Mouse (Mus musculus) embryonic facial prominence, embryonic 14.5 days (tissue): ENCODE data around the gene Gm20388. TPM values are rescaled to one million over a fixed set of nuclear protein-coding genes. Genes with fewer than 3 reads are reported as not detected.
"Not testable (repeated sequence)": the region's sequence is repeated elsewhere in the genome, so short reads cannot be mapped to it uniquely, and the experiment has no call there.

Experiments used
- ATAC-seq: fragments of 200-750 bp; cut with Nextera tagmentation; 2 replicates; pipeline ENCODE4 v1.8.0; 2017; ENCODE audit warnings: low read depth, moderate number of reproducible peaks, moderate TSS enrichment
- DNase-seq: peaks from one replicate; pipeline ENCODE4 v3.0.0-alpha.2; 2015; ENCODE audit warnings: low spot score
- H3K27ac ChIP-seq: fragments of 300-500 bp; sonication (generic); replicated peaks from 2 replicates; pipeline ENCODE4 v1.5.1; 2014; ENCODE audit warnings: low read depth, mild to moderate bottlenecking, low read length, moderate library complexity
- H3K27me3 ChIP-seq: fragments of 300-500 bp; sonication (generic); replicated peaks from 2 replicates; pipeline ENCODE4 v1.6.1; 2014; ENCODE audit warnings: low read length; ENCODE audit not compliant: control insufficient read depth, insufficient read depth
- H3K36me3 ChIP-seq: fragments of 300-500 bp; sonication (generic); 2 replicates; pipeline ENCODE4 v1.6.1; 2014; ENCODE audit warnings: low read length, mixed read lengths; ENCODE audit not compliant: control insufficient read depth, insufficient read depth
- H3K4me1 ChIP-seq: fragments of 300-500 bp; sonication (generic); 2 replicates; pipeline ENCODE4 v1.6.1; 2014; ENCODE audit warnings: antibody characterized with exemption, low read length; ENCODE audit not compliant: control insufficient read depth, insufficient read depth
- H3K4me2 ChIP-seq: fragments of 300-500 bp; sonication (generic); 2 replicates; pipeline ENCODE4 v1.6.1; 2014; ENCODE audit warnings: low read depth, mild to moderate bottlenecking, low read length, moderate library complexity, mixed read lengths
- H3K4me3 ChIP-seq: fragments of 300-500 bp; sonication (generic); 2 replicates; pipeline ENCODE4 v1.5.1; 2014; ENCODE audit warnings: low read depth, mild to moderate bottlenecking, low read length
- H3K9ac ChIP-seq: fragments of 300-500 bp; sonication (generic); 2 replicates; pipeline ENCODE4 v1.6.1; 2014; ENCODE audit warnings: low read depth, mild to moderate bottlenecking, low read length, moderate library complexity, mixed read lengths
- H3K9me3 ChIP-seq: fragments of 300-500 bp; sonication (generic); 2 replicates; pipeline ENCODE4 v1.6.1; 2016; ENCODE audit warnings: low read length; ENCODE audit not compliant: control insufficient read depth
- WGBS: fragments of 180-500 bp; shearing (Covaris S2); extraction: QIAGEN DNeasy Blood & Tissue Kit; methylation state at CpG from one replicate; pipeline ENCODE4 v1.1.7; 2014; 5-methylcytosine and 5-hydroxymethylcytosine counted together
- polyA plus RNA-seq: library from polyadenylated mRNA; unstranded; fragments of >200 nt; fragmentation: Nextera tagmentation; extraction: Ambion mirVana; gene quantifications from 2 replicates; pipeline ENCODE4 v1.2.1, GENCODE M21; 2014

Gm20388 gene
- polyA plus RNA-seq, 1 experiment from 2014 or later = not detected

- not testable (repeated sequence) for H3K4me1 ChIP-seq, H3K9ac ChIP-seq, H3K9me3 ChIP-seq, DNase-seq, ATAC-seq, H3K4me2 ChIP-seq, H3K4me3 ChIP-seq, H3K27me3 ChIP-seq, H3K27ac ChIP-seq
- WGBS = 79% methylated on average over 2 of the region's 2 CpGs
- peaks cover 69% of the 10 kb centered on the region for H3K36me3 ChIP-seq
These were observed 4115.6 kb downstream of the Gm20388 start for GRCm38 (mm10) chr8:124026265-124026664.

GRCm38 (mm10) chr8:124027831-124028230 lies 4117.2 kb downstream of the Gm20388 start:
- WGBS = 92% methylated on average over 6 of the region's 6 CpGs
- DNase-seq (no peak), ATAC-seq (no peak)
- H3K27ac ChIP-seq = no peak overlapping the region
- H3K9me3 ChIP-seq = no peaks in the 10 kb centered on the region
- H3K27me3 ChIP-seq = no peaks in the 10 kb centered on the region
- no peak overlapping the region for H3K4me2 ChIP-seq
- no peak overlapping the region for H3K4me3 ChIP-seq
- peaks cover 80% of the 10 kb centered on the region for H3K36me3 ChIP-seq
- no peaks in the 10 kb centered on the region for H3K4me1 ChIP-seq
- H3K9ac ChIP-seq = no peak overlapping the region

- H3K4me1 ChIP-seq = no peaks in the 10 kb centered on the region
- ATAC-seq = no peak
These were observed 4122.8 kb downstream of the Gm20388 start for GRCm38 (mm10) chr8:124033400-124033799.

GRCm38 (mm10) chr8:124038121-124038520 lies 4127.5 kb downstream of the Gm20388 start:
- ATAC-seq = no peak
- no peak overlapping the region for H3K4me2 ChIP-seq
- H3K36me3 ChIP-seq = peaks cover 81% of the 10 kb centered on the region
- H3K4me3 ChIP-seq = no peak overlapping the region
- no peak overlapping the region for H3K27ac ChIP-seq
- WGBS = 91% methylated on average over 7 of the region's 7 CpGs
- no peaks in the 10 kb centered on the region for H3K27me3 ChIP-seq
- H3K9ac ChIP-seq = no peak overlapping the region
- H3K9me3 ChIP-seq = no peaks in the 10 kb centered on the region
- DNase-seq = no peak
- H3K4me1 ChIP-seq = no peaks in the 10 kb centered on the region

More at GRCm38 (mm10) chr8:124033400-124033799, 4122.8 kb downstream of the Gm20388 start:
- Histone ChIP-seq H3K27ac (no peak overlapping the region), H3K9ac (no peak overlapping the region), H3K4me3 (no peak overlapping the region), H3K36me3 (peaks cover 83% of the 10 kb centered on the region), H3K27me3 (no peaks in the 10 kb centered on the region), H3K4me2 (no peak overlapping the region), H3K9me3 (no peaks in the 10 kb centered on the region)
- 63% methylated on average over 5 of the region's 5 CpGs for WGBS
- no peak for DNase-seq

GRCm38 (mm10) chr8:124039351-124039750 lies 4128.7 kb downstream of the Gm20388 start:
- DNase-seq (no peak), ATAC-seq (no peak)
- H3K4me2 ChIP-seq = no peak overlapping the region
- H3K4me1 ChIP-seq = no peaks in the 10 kb centered on the region
- no peaks in the 10 kb centered on the region for H3K27me3 ChIP-seq
- H3K27ac ChIP-seq = no peak overlapping the region
- no peaks in the 10 kb centered on the region for H3K9me3 ChIP-seq
- no peak overlapping the region for H3K4me3 ChIP-seq
- 58% methylated on average over 4 of the region's 4 CpGs for WGBS
- H3K9ac ChIP-seq = no peak overlapping the region
- H3K36me3 ChIP-seq = peaks cover 85% of the 10 kb centered on the region

GRCm38 (mm10) chr8:124042201-124042600 lies 4131.6 kb downstream of the Gm20388 start:
- no peak overlapping the region for H3K9ac ChIP-seq
- no peaks in the 10 kb centered on the region for H3K4me1 ChIP-seq
- H3K4me2 ChIP-seq = no peak overlapping the region
- H3K9me3 ChIP-seq = no peaks in the 10 kb centered on the region
- H3K36me3 ChIP-seq = peaks cover 83% of the 10 kb centered on the region
- WGBS = 88% methylated on average over 1 of the region's 1 CpGs
- DNase-seq (no peak), ATAC-seq (no peak)
- H3K4me3 ChIP-seq = no peak overlapping the region
- H3K27ac ChIP-seq = no peak overlapping the region
- no peaks in the 10 kb centered on the region for H3K27me3 ChIP-seq

- Histone ChIP-seq H3K27me3 (no peaks in the 10 kb centered on the region), H3K4me3 (no peak overlapping the region), H3K4me1 (no peaks in the 10 kb centered on the region), H3K4me2 (no peak overlapping the region), H3K27ac (no peak overlapping the region), H3K9ac (no peak overlapping the region), H3K36me3 (peaks cover 70% of the 10 kb centered on the region), H3K9me3 (no peaks in the 10 kb centered on the region)
- DNase-seq (no peak), ATAC-seq (no peak)
- WGBS = 91% methylated on average over 5 of the region's 5 CpGs
These were observed 4133.8 kb downstream of the Gm20388 start for GRCm38 (mm10) chr8:124044421-124044820.

GRCm38 (mm10) chr8:124044931-124045330 lies 4134.3 kb downstream of the Gm20388 start:
- H3K4me1 ChIP-seq = no peaks in the 10 kb centered on the region
- no peak overlapping the region for H3K4me3 ChIP-seq
- H3K27me3 ChIP-seq = no peaks in the 10 kb centered on the region
- WGBS = 92% methylated on average over 12 of the region's 12 CpGs
- H3K4me2 ChIP-seq = no peak overlapping the region
- no peak overlapping the region for H3K9ac ChIP-seq
- ATAC-seq (no peak), DNase-seq (no peak)
- H3K27ac ChIP-seq = no peak overlapping the region
- H3K9me3 ChIP-seq = no peaks in the 10 kb centered on the region
- H3K36me3 ChIP-seq = peaks cover 65% of the 10 kb centered on the region

GRCm38 (mm10) chr8:124045856-124046255 lies 4135.2 kb downstream of the Gm20388 start:
- no peak for ATAC-seq

More at GRCm38 (mm10) chr8:124045856-124046255, 4135.2 kb downstream of the Gm20388 start:
- H3K4me1 ChIP-seq = no peaks in the 10 kb centered on the region
- no peak for DNase-seq
- no peaks in the 10 kb centered on the region for H3K27me3 ChIP-seq
- H3K4me2 ChIP-seq = no peak overlapping the region
- H3K9me3 ChIP-seq = no peaks in the 10 kb centered on the region
- no peak overlapping the region for H3K9ac ChIP-seq
- no peak overlapping the region for H3K4me3 ChIP-seq
- peaks cover 58% of the 10 kb centered on the region for H3K36me3 ChIP-seq
- WGBS = 86% methylated on average over 8 of the region's 8 CpGs
- H3K27ac ChIP-seq = no peak overlapping the region
